Mouse (Mus musculus) retina, postnatal 1 day (tissue): ENCODE data around the gene Usp24.
"Not testable (repeated sequence)": the region's sequence is repeated elsewhere in the genome, so short reads cannot be mapped to it uniquely, and the experiment has no call there.

ENCODE experiments used
- DNase-seq: peaks from one replicate; pipeline ENCODE4 v3.0.0-alpha.2; 2012

Gene Usp24

GRCm38 (mm10) chr4:106318976-106319375, 3.0 kb downstream of the Usp24 start:
- no peak for DNase-seq

- no peak for DNase-seq
Measured at GRCm38 (mm10) chr4:106322846-106323245, 6.8 kb downstream of the Usp24 start.

GRCm38 (mm10) chr4:106323318-106323717, 7.3 kb downstream of the Usp24 start:
- DNase-seq: no peak

DNA sequence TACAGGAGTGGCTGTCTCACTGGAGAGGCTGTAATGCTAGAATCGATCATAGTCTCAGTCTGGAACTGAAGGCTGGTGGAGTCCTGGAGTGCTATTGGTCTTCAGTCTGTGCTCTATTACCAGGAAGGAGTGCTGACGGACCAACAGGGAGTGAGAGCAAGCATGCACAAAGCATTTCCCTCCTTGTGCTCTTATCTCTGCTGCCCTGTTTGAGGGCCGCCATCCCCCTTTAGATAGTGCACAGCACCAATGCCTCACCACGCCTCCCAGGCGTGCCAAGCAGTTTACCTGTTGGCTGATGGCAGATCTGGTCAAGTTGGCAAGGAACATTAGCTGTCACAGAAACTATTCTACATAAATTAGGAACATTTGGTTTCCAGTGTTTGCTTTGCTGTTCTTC, 11.4 kb downstream of the Usp24 start:
- DNase-seq: no peak

- no peak for DNase-seq
Measured at GRCm38 (mm10) chr4:106328704-106329103, 12.7 kb downstream of the Usp24 start.

GRCm38 (mm10) chr4:106329171-106329570, 13.2 kb downstream of the Usp24 start:
- not testable (repeated sequence) for DNase-seq

- DNase-seq: no peak
Measured at GRCm38 (mm10) chr4:106330371-106330819, 14.4 kb downstream of the Usp24 start.

GRCm38 (mm10) chr4:106333071-106333470, 17.1 kb downstream of the Usp24 start:
- no peak for DNase-seq

- no peak for DNase-seq
Measured at GRCm38 (mm10) chr4:106333584-106333983, 17.6 kb downstream of the Usp24 start.

GRCm38 (mm10) chr4:106335858-106336257, 19.8 kb downstream of the Usp24 start:
- DNase-seq: no peak

GRCm38 (mm10) chr4:106347664-106348063, 31.7 kb downstream of the Usp24 start:
- no peak for DNase-seq

- not testable (repeated sequence) for DNase-seq
Measured at GRCm38 (mm10) chr4:106355025-106355424, 39.0 kb downstream of the Usp24 start.

DNA sequence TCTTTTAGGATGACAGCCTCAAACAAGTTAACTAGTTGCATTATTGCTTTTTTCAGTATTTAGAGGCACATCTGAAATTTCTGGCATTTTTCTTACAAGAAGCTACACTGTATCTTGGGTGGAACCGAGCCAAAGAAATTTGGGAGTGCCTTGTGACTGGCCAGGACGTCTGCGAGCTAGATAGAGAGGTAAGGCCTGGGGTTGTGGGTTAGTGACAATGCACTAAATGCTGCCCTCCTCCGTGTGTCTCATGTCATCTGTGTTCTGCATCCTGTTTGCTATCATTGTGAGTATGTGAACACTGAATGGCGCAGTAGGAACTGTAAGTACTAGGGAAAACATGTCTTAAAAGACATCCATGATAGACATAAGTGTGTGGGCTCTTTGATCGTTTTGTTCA, 54.0 kb downstream of the Usp24 start:
- DNase-seq: no peak

- DNase-seq: peak; percentile 88
Measured at GRCm38 (mm10) chr4:106375857-106376256, 59.8 kb downstream of the Usp24 start.

- DNase-seq: no peak
Measured at GRCm38 (mm10) chr4:106378839-106379572, 63.0 kb downstream of the Usp24 start.

DNA sequence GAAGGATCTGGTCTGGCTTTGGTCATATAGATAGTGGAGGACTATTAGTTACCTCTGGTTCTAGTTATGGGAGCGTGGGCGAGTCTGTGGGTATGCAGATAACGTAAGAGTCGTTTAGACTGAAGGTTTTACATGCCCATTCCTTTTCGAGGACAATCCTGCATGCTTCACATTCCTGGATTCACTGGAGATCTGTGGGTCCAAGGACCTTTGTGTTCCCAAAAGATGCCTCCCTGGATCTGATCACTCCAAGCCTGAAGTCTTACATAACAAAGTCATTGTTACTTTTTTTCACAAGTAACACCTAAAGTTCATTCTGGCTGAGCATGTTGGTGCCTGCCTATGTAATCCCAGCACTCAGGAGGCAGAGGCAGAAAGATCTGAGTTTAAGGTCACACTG, 65.1 kb downstream of the Usp24 start:
- no peak for DNase-seq

DNA sequence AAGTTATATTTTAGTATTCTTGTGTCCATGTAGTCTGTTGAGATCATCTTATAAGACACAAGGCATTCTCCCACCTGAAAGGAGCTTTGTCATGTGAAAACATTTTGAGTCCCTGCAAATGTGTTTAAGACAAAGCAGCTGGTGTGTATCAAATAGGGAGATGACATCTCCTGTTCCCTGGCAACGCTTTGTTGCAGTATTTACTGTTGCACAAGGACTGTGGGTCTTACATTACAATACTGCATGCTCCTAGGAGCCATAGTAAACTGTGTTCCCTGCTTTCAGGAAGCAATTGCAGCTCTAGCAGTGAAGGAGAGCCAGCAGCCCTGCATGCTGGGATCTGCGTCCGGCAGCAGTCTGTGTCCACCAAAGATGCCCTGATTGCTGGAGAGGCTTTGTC, 73.9 kb downstream of the Usp24 start:
- no peak for DNase-seq

DNA sequence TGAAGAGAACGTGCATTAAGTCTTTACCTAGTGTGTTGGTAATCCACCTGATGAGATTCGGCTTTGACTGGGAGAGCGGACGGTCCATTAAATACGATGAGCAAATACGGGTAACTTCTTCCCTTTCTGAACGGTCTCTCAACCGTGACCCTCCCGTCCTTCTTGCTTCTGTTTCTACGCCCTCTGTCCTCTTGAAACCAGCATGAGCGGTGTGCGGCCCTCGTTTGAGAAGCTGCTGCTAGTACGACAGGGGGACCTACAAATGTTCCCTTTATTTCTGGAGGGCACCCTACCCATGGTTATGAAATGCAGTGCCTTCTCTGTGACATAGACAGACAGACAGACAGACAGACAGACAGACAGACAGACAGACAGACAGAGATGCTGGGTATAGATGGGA, 93.6 kb downstream of the Usp24 start:
- no peak for DNase-seq

DNA sequence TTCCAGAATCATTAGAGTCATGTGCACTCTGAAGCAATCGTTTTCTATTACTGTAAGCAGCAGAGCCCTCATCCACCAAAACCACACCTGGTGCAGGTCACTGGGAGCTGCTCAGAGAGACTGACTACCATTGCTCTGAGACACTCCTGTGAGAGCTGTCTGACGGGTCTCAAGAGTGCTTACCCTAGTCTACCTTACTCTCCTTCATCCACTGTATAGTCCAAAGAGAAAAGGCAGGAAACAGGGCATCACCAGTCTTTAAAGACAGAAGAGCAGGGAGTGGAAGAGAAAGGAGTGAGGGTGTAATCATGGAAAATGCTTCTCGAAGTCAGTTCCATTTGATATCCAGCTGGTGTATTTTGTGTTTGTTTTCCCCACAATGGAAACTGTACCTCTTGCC, 103.2 kb downstream of the Usp24 start:
- DNase-seq: no peak

DNA sequence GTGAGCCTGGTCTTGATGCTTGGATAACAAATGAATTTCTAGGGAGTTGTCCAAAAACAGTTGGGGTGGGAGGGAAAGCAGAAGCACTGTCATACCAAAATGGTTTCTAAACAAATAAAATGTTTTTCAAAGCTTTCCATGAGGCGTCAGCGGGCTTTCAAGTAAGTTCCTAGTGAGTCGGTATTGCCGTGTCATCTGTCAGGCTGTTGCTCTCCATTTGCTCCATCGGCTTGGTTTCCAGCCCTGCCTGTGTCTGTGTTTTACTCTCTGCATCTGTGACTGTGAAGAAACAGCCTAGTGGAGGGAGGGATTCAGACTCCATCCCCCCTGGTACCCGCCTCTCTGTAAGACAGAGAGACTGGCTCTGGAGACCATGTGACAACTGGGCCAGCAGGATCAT, 103.8 kb downstream of the Usp24 start:
- no peak for DNase-seq

- no peak for DNase-seq
Measured at GRCm38 (mm10) chr4:106422597-106422996, 106.6 kb downstream of the Usp24 start.

- DNase-seq: no peak
Measured at GRCm38 (mm10) chr4:106424560-106424959, 108.5 kb downstream of the Usp24 start.

DNA sequence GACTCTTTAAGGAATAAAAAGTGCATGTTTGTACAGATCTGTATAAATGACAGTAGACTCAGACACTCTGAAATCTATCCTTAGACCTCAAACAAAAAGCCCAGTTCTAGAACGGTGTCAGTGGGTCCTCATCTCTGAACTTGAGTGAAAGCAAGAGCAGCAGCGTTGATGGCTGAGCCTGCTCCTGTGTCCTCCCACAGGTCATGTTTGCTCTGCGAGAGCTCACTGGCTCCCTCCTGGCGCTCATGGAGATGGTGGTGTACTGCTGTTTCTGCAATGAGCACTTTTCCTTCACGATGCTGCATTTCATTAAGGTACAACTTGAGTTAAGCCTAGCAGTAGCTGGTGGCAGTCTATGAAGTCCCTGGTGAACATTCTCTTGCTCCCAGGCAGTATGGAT, 110.3 kb downstream of the Usp24 start:
- no peak for DNase-seq

DNA sequence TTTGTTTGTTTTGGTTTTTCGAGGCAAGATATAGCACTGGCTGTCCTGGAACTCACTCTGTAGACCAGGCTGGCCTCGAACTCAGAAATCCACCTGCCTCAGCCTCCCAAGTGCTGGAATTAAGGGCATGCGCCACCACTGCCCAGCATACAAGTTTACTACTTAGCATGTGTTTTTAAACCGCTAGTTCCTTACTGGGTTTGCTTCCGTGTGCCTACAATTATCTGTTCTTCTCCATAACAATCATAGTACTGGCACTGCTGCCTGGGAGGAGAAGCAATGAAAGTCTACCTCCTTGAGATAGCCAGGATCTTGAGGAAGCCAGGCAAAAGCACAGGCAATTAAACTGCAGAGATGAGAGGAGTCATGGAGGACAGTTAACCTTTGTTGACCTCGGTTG, 112.6 kb downstream of the Usp24 start:
- no peak for DNase-seq

GRCm38 (mm10) chr4:106429106-106429505, 113.1 kb downstream of the Usp24 start:
- DNase-seq: no peak
